Mouse (Mus musculus): ENCODE measurements around the gene 1700001K19Rik. TPM values are rescaled to one million over a fixed set of nuclear protein-coding genes. Genes with fewer than 3 reads are reported as not detected.
A peak's percentile ranks its signal among the peaks of the same experiment; 100 is the strongest.

Gene 1700001K19Rik
- total and polyA plus RNA-seq, 3 experiments: not detected

GRCm38 (mm10) chr12:110681878-110682277 is 541 bp downstream of the 1700001K19Rik start:
- Histone ChIP-seq H3K27ac (ENCODE audit: insufficient read depth, low read depth) (no peak overlapping the region), H3K36me3 (replicated peaks in 1 of 2; ENCODE audit: control insufficient read depth in 1 of 2, insufficient read depth in 1 of 2, low read length in 1 of 2) (peaks cover 0 to 25% of the 10 kb centered on the region in 2 experiments), H3K4me2 (ENCODE audit: insufficient read depth, low read depth, poor library complexity, severe bottlenecking) (no peak overlapping the region), H3K4me1 (ENCODE audit: control insufficient read depth in 1 of 2, insufficient read depth in 2 of 2) (peaks cover 4 to 22% of the 10 kb centered on the region in 2 experiments), H3K79me2 (replicated peaks; ENCODE audit: control insufficient read depth, extremely low read depth, insufficient read depth, poor library complexity, severe bottlenecking) (no peaks in the 10 kb centered on the region), H3K4me3 (replicated peaks in 1 of 3; ENCODE audit: low read depth in 2 of 3, low read length in 2 of 3, poor library complexity in 1 of 3) (no peak overlapping the region), H3K27me3 (replicated peaks) (no peaks in the 10 kb centered on the region), H3K9me3 (replicated peaks; ENCODE audit: low read length) (no peaks in the 10 kb centered on the region), H3K9ac (ENCODE audit: insufficient read depth, low read depth) (no peak overlapping the region)
- dilution Hi-C loops (cut with MboI; ENCODE audit: extremely low pct_ligation_motif_present, extremely low pct_unique_long_range_greater_than_20kb, low sequenced_read_pairs): no loop called here
- TF ChIP-seq POLR2A (IDR thresholded peaks at IDR 0.05; ENCODE audit: low read depth, low read length) (no peak), RAD21 (IDR thresholded peaks at IDR 0.05; ENCODE audit: low read depth, low read length) (no peak), NRF1 (IDR thresholded peaks at IDR 0.05; ENCODE audit: low read depth, low read length) (no peak), MEF2A (IDR thresholded peaks at IDR 0.05; ENCODE audit: borderline replicate concordance, low read depth, low read length) (no peak), RCOR1 (conservative IDR thresholded peaks at IDR 0.05; ENCODE audit: low read depth, low read length) (no peak), SMC3 (IDR thresholded peaks at IDR 0.05; ENCODE audit: low read depth, low read length) (no peak), MXI1 (IDR thresholded peaks at IDR 0.05; ENCODE audit: low read depth, low read length) (no peak), BHLHE40 (IDR thresholded peaks at IDR 0.05; ENCODE audit: low read depth, low read length) (no peak)
- in situ Hi-C loops (cut with MboI; ENCODE audit: low pct_ligation_motif_present, low pct_unique_long_range_greater_than_20kb, low sequenced_read_pairs): no loop called here
- no peak for DNase-seq (ENCODE audit: extremely low read depth)

GRCm38 (mm10) chr12:110681191-110681590 is 1.2 kb downstream of the 1700001K19Rik start:
- peaks cover 0 to 18% of the 10 kb centered on the region in 2 experiments for H3K36me3 ChIP-seq (replicated peaks in 1 of 2; ENCODE audit: control insufficient read depth in 1 of 2, insufficient read depth in 1 of 2, low read length in 1 of 2)
- no peak overlapping the region for H3K9ac ChIP-seq (ENCODE audit: insufficient read depth, low read depth)
- no peak overlapping the region for H3K4me2 ChIP-seq (ENCODE audit: insufficient read depth, low read depth, poor library complexity, severe bottlenecking)
- H3K4me3 ChIP-seq (replicated peaks in 1 of 3; ENCODE audit: low read depth in 2 of 3, low read length in 2 of 3, poor library complexity in 1 of 3): no peak overlapping the region
- peaks cover 4 to 22% of the 10 kb centered on the region in 2 experiments for H3K4me1 ChIP-seq (ENCODE audit: control insufficient read depth in 1 of 2, insufficient read depth in 2 of 2)
- in situ Hi-C loops (cut with MboI; ENCODE audit: low pct_ligation_motif_present, low pct_unique_long_range_greater_than_20kb, low sequenced_read_pairs) (no loop called here), dilution Hi-C loops (cut with MboI; ENCODE audit: extremely low pct_ligation_motif_present, extremely low pct_unique_long_range_greater_than_20kb, low sequenced_read_pairs) (no loop called here)
- DNase-seq (ENCODE audit: extremely low read depth): no peak
- H3K27ac ChIP-seq (ENCODE audit: insufficient read depth, low read depth): no peak overlapping the region
- TF ChIP-seq JUND (conservative IDR thresholded peaks at IDR 0.05; ENCODE audit: low read depth, low read length): no peak
- H3K27me3 ChIP-seq (replicated peaks): no peaks in the 10 kb centered on the region
- H3K79me2 ChIP-seq (replicated peaks; ENCODE audit: control insufficient read depth, extremely low read depth, insufficient read depth, poor library complexity, severe bottlenecking): no peaks in the 10 kb centered on the region
- no peaks in the 10 kb centered on the region for H3K9me3 ChIP-seq (replicated peaks; ENCODE audit: low read length)

DNA sequence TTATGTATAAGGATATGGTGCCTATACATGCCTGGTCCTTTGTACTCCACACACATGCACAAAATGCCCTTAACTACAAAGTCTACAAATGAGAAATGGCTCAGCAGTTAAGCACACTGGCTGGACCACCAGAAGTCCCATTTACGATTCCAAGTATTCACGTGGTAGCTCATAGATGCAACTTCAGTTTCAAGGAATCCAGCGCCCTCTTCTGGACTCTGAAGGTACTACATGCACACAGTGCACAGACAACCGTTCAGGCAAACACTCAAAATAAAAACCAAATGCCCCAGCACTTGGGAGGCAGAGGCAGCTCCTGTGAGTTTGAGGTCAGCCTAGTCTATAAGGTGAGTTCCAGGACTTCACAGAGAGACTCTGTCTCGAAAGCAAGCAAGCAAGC is 8.2 kb downstream of the 1700001K19Rik start:
- Histone ChIP-seq H3K27ac (ENCODE audit: insufficient read depth, low read depth) (no peak overlapping the region), H3K9me3 (replicated peaks; ENCODE audit: low read length) (no peaks in the 10 kb centered on the region), H3K36me3 (replicated peaks in 1 of 2; ENCODE audit: control insufficient read depth in 1 of 2, insufficient read depth in 1 of 2, low read length in 1 of 2) (peaks cover 0 to 20% of the 10 kb centered on the region in 2 experiments), H3K4me2 (ENCODE audit: insufficient read depth, low read depth, poor library complexity, severe bottlenecking) (no peak overlapping the region), H3K9ac (ENCODE audit: insufficient read depth, low read depth) (no peak overlapping the region), H3K4me1 (ENCODE audit: control insufficient read depth in 1 of 2, insufficient read depth in 2 of 2) (no peaks in the 10 kb centered on the region), H3K79me2 (replicated peaks; ENCODE audit: control insufficient read depth, extremely low read depth, insufficient read depth, poor library complexity, severe bottlenecking) (no peaks in the 10 kb centered on the region), H3K4me3 (replicated peaks in 1 of 3; ENCODE audit: low read depth in 2 of 3, low read length in 2 of 3, poor library complexity in 1 of 3) (no peak overlapping the region), H3K27me3 (replicated peaks) (no peaks in the 10 kb centered on the region)
- peak; percentile 39 for DNase-seq (ENCODE audit: extremely low read depth)
- dilution Hi-C loops (cut with MboI; ENCODE audit: extremely low pct_ligation_motif_present, extremely low pct_unique_long_range_greater_than_20kb, low sequenced_read_pairs): no loop called here
- TF ChIP-seq RCOR1 (conservative IDR thresholded peaks at IDR 0.05; ENCODE audit: low read depth, low read length) (no peak), E2F4 (IDR thresholded peaks at IDR 0.05; ENCODE audit: insufficient replicate concordance, low read depth, low read length) (no peak), BHLHE40 (IDR thresholded peaks at IDR 0.05; ENCODE audit: low read depth, low read length) (no peak), CTCF (conservative IDR thresholded peaks at IDR 0.05 in 1 of 2, IDR thresholded peaks at IDR 0.05 in 1 of 2; ENCODE audit: low read depth in 2 of 2, low read length in 2 of 2) (peak; percentile 63 to 77), MAZ (IDR thresholded peaks at IDR 0.05; ENCODE audit: low read depth, low read length) (no peak), USF2 (conservative IDR thresholded peaks at IDR 0.05; ENCODE audit: low read depth, low read length) (no peak), ETS1 (conservative IDR thresholded peaks at IDR 0.05; ENCODE audit: low read depth, low read length) (no peak), NELFE (IDR thresholded peaks at IDR 0.05; ENCODE audit: low read depth, low read length) (no peak), GABPA (IDR thresholded peaks at IDR 0.05; ENCODE audit: insufficient replicate concordance, low read depth, low read length) (no peak), USF1 (IDR thresholded peaks at IDR 0.05; ENCODE audit: low read depth, low read length) (no peak), CHD1 (IDR thresholded peaks at IDR 0.05; ENCODE audit: low read depth, low read length) (no peak), TBP (conservative IDR thresholded peaks at IDR 0.05; ENCODE audit: low read depth, low read length) (no peak), ZKSCAN1 (IDR thresholded peaks at IDR 0.05; ENCODE audit: borderline replicate concordance, low read depth, low read length) (no peak), JUN (IDR thresholded peaks at IDR 0.05; ENCODE audit: insufficient read depth, low read depth, low read length) (no peak), SMC3 (IDR thresholded peaks at IDR 0.05; ENCODE audit: low read depth, low read length) (peak; percentile 56), POLR2A (IDR thresholded peaks at IDR 0.05; ENCODE audit: low read depth, low read length) (no peak), PAX5 (IDR thresholded peaks at IDR 0.05; ENCODE audit: low read length) (no peak), RAD21 (IDR thresholded peaks at IDR 0.05; ENCODE audit: low read depth, low read length) (peak; percentile 46), POLR2AphosphoS2 (IDR thresholded peaks at IDR 0.05; ENCODE audit: low read depth, low read length) (no peak)
- in situ Hi-C loops (cut with MboI; ENCODE audit: low pct_ligation_motif_present, low pct_unique_long_range_greater_than_20kb, low sequenced_read_pairs): no loop called here

Data from CH12.LX (cell line).